Mouse (Mus musculus): Measurements from ENCODE around the gene Rhobtb1.

Gene Rhobtb1

DNA sequence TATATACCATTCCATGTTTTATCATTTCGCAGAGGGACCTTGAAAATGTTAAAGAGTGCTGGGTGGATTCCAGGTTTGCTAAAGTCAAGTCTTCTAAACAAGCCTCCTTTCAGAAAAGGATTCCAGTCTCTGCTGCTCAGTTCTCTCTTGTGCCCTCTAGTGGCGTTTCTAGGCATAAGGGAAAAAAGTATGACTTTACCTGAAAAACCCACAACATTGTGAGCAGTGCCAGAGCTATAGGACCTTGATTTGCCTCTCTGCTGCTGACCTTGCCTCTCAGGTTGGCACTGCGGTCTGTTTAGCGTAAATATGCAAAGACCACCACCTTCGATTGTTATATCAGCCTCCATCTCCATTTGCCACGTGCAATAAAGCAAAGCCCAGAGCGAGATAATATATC is 13.9 kb downstream of the Rhobtb1 start:
- peak in 1 of 2 experiments; percentile 44 for DNase-seq

DNA sequence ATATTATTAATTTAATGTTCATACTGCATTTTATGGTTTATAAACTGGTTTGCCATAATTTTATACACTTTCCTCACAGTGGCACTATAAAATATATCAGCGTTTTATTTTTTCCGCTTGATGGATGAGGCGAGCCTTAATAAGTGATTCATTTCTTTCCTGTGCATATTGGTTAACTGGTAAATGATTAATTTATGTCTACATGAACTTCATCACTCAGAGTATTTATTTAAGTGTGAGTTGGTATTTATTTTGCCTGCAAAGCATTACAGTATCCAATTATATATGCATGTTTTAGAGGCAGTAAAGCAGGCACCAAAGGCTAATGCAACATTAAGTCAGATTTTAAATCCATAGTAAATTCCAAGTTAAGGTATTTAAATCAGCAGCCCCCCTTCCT is 14.6 kb downstream of the Rhobtb1 start:
- no peak for DNase-seq

DNA sequence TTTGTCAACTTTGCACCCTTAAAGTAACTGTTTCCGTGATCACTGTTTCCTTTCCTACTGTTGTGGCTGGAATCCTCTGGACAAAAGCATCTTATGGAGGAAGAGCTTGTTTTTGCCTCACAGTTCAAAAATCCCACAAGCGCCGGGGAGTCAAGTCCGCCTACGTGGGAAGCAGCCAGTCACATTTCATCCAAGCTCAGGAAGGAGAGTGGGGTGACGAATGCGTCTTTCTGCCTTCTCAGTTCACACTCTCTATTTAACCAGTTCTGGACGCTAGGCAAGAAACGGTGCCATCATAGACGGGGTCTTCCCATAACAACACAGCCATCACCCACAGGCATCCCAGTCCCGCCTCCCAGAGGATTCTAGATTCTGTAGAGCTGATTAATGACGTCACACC is 15.3 kb downstream of the Rhobtb1 start:
- no peak for DNase-seq

DNA sequence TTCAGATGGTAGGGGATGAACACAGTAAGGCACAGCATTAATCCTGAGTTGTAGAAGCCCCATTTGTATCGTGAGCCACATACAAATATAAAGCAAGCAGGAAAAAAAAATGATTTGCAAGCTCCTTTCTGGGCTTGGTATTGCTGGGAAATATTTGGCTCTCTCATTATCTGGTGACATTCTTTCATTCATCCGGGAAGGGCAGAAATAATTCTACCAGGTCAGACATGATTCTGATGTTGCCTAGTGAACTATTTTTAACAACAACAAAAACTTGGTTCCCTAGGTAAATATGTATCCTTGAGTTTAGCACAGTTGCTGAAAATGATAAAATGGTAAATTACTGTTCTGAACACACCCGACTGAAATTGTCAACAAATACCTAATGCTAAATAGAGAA is 21.2 kb downstream of the Rhobtb1 start:
- no peak for DNase-seq

GRCm38 (mm10) chr10:69176116-69176515 is 24.9 kb downstream of the Rhobtb1 start:
- DNase-seq = no peak

GRCm38 (mm10) chr10:69179341-69179740 is 28.1 kb downstream of the Rhobtb1 start:
- no peak for DNase-seq

- DNase-seq = no peak
Observed at GRCm38 (mm10) chr10:69180997-69181396, 29.8 kb downstream of the Rhobtb1 start.

- no peak for DNase-seq
Observed at GRCm38 (mm10) chr10:69184903-69185302, 33.7 kb downstream of the Rhobtb1 start.

DNA sequence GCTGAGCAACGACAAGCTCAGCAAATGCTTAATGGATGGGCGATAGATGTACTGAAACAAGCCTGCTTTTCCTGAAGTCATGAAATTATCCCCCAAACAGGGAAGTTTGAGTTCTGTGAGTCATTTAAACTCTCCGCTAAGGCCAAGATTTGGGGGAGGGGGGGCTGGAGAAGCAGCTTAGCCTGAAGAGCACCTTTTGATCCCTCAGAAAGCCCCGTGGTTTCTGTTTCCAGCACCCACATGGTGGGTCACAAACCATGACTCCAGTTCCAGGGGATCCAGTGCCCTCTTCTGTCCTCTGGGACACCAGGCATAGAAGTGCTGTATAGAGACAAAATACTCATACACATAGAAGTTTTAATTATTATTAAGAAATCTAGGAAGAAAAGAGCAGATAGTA is 34.2 kb downstream of the Rhobtb1 start:
- DNase-seq = no peak

- DNase-seq = peak; percentile 65 to 74
Observed at GRCm38 (mm10) chr10:69185894-69186893, 35.0 kb downstream of the Rhobtb1 start.

DNA sequence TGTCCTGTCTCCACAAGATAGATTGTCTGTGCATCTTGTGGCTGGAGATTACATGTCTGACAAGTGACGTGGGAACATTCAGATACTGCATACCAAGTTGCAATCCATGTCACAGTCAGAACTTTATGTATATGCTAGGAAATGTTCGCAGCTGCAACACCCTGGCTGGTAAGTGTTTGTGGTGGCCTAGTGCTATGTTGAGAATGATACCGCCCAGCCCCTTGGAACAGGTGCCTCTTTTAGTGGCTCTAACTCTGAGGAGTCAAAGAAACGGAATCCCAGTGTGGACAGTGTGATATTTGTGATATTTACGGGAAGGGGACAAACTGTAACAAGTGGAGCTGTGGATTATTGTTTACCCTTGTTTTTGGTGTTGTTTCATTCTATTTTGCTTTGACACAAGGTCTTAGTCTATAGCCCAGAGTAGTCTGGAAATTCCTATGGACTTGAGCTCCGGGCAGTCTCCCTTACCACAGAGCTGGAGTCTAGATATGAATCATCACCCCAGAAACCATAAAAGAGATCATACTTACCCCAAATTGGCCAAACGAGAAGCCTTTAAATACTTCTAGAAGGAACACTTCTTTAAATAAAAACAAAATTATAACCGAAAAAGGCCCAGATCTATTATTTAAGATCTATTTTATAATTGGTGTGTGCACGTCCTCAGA is 36.7 kb downstream of the Rhobtb1 start:
- no peak for DNase-seq

DNA sequence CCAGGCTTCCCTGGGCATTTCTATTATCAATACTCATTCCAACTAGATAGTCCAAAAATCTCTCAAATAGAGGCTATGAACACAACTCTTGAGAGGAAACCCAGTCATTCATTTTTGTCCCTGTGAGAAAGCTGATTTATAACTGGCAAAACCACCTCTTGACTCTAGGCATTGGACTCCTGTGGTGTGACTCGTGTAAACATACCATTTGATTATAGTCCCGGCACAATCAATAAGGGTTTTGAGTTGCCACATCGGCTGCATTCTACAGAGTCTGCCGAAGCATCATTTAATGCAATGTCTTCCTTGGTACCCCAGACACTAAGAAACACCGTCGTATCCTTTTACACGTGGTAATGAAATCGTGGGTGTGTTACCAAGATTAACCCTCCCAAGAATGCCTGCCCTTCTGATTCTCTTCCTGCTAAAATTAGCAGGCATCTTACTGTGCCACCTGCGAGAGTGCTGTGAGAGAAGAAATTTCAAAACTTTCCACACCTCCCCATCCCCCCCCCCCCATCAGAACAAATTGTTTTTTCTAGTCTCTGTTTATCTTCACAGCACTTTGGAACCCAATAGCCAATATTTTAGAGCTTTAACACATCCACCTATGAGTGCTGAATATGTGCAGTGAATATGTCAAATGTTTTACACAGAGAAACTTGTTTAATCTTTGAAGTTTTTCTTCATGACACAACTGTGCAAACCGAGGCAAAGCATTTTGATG is 39.4 kb downstream of the Rhobtb1 start:
- DNase-seq = no peak

DNA sequence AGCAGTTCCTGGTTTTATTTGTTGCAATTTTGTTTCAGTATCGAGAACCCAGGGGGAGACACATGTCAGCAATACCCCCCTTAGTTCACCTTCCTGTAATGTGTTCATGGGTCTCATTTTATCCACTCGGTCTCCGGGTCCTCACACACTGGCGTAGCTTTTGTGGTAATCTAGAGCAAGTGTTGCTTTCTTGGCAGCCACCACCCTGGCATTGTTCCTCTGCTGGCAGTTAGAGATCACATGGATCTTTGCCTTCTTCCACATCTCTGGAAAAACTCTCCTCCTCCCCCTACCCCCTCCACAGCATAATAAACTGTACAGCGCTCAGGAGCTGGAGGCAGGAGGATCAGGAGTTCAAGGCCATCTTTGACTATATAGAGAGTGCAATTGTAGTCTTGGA is 41.0 kb downstream of the Rhobtb1 start:
- DNase-seq = no peak

DNA sequence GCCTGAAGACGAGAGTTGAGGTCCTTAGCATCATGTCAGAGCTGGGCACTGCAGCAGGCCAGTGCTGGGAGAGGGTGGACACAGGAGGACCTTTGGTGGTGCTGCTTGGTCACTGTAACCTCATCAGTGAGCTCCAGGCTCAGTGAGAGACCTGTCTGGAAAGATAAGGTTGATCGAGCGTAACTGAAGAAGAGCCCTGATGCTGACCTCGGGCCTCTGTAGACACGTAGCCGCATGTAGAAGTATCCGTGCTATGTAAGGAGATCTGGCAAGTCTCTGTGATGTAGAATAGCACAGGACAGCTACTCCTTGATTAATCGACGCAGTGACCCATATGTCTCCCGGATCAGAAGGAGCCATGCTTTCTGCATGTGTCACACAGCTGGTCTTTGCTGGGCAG is 42.5 kb downstream of the Rhobtb1 start:
- DNase-seq = no peak

DNA sequence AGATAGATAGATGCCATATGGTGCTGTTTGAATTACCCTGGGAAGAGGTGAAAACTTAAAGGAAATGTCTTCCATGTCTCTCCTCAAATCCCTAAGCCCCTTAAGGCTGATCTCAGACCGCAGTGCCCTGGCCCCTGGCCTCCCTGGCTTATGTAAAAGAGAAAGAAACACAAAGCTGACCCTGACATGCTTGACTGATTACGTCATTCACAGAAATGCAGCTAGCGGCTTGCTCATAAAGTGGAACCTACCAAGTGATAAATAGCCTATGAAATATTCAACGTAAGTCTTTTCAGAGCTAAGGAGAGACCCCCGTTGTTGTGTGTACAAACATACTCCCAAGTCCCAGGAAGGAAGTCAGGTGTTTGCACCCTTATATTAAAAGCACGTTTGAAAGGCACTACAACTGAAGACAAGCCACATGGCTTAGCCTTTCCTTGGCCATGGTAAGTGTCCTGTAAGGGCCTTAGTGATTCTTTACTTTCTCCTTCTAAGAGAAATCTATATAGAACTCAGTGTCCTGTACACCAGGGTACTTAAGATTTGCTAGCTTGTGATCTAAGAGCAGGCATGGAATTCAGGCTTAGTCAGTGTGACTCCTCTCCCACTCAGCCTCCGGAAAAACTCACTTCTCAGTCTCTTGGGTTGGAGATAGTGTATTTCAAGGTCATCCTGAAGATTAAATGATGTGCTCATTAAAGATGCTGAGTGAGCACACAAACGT is 53.6 kb downstream of the Rhobtb1 start:
- no peak for DNase-seq

GRCm38 (mm10) chr10:69206081-69206480 is 54.8 kb downstream of the Rhobtb1 start:
- DNase-seq = no peak

DNA sequence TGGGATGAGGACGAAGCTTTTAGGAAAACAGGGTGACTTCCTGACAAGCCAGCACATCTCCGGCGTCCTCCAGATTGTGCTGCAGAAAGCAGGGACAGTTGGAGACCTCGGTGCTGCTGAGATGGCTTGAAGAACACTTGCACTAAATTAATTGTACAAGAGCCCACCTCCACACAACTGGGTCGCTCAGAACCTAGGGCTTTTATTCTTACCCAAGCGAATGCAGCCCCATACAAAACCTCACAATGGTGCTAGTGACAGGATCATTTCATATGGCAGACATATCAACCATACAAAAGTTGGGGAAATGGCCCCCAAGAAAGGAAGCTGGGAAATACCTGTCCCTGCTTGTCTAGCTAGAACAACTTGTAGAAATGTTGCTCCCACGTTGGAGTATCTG is 56.2 kb downstream of the Rhobtb1 start:
- no peak for DNase-seq

- DNase-seq = no peak
Observed at GRCm38 (mm10) chr10:69207981-69208630, 56.9 kb downstream of the Rhobtb1 start.

GRCm38 (mm10) chr10:69208705-69209104 is 57.5 kb downstream of the Rhobtb1 start:
- no peak for DNase-seq

GRCm38 (mm10) chr10:69210006-69210405 is 58.8 kb downstream of the Rhobtb1 start:
- no peak for DNase-seq

- DNase-seq = no peak
Observed at GRCm38 (mm10) chr10:69210659-69211058, 59.4 kb downstream of the Rhobtb1 start.

DNA sequence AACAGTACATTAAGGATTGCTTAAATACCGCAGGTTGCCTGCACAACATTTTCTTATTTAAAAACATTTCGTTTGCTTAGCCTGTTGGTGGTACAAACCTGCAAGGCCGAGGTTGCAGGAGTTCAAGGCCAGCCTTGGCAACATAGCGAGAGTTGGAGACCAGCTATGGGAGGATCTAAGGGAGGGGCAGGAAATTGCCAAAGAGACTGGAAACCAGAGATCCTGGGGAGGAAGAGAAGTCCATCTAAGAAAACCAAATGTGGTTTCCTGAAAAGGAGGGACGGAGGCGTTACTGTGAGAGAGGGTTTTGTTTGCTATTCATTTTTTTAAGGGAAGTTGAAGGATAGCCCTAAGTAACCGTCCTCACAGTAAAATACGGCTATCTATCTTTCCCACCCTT is 60.3 kb downstream of the Rhobtb1 start:
- DNase-seq = no peak
